Comparison of ENCODE assay signal across 13 mouse cellular contexts in genomic region chr3:31263535-31263934, GRCm38 (mm10). TPM values are rescaled to one million over a fixed set of nuclear protein-coding genes. Genes with fewer than 3 reads are reported as not detected.
DNase-seq lines count a peak whose midpoint lies in the region; ATAC-seq lines count a peak whose summit lies in the region.
"Had no signal": no experiment of that assay in that cellular context is flagged by ENCODE, and none has a peak within 500 bp of the region (broad histone marks: within the 10 kb centered on the region; RNA-seq: fewer than 3 reads in every experiment).

No protein-coding gene starts in this region.

- DNase-seq in frontal cortex, adult 2 months (ENCODE audit: extremely low spot score in 1 of 2, low spot score in 1 of 2) = peak; percentile 38 to 71
- DNase-seq in frontal cortex, postnatal 14 days (ENCODE audit: low spot score in 2 of 2) = no peak
- DNase-seq in lung, postnatal 25 days (ENCODE audit: low spot score) = peak; percentile 22
- DNase-seq in lung, postnatal 10 days = no peak
- peak; percentile 71 to 84 for DNase-seq in cerebellum, adult 18-20 months
- peak; percentile 38 to 64 for DNase-seq in right cerebral cortex, postnatal 10 days (ENCODE audit: low spot score in 2 of 2)
- no peak for DNase-seq in urinary bladder, postnatal 36 days (ENCODE audit: low spot score in 2 of 2)
- DNase-seq: adrenal gland, adult 8-10 months; heart, postnatal 4 days; kidney, postnatal 10 days had no signal

- ATAC-seq in erythroblast, adult 5-6 weeks (replicated peaks; ENCODE audit: low FRiP score, poor library complexity, severe bottlenecking) = no peak
- ATAC-seq: intestine, postnatal 0 days had no signal

RNA-seq across cellular contexts. Expression of gene Slc7a14, which starts 46.6 kb away (rescaled TPM):
- 13.5 and 16.7 TPM in 2 replicates for polyA plus RNA-seq in frontal cortex, adult 2 months (2012; rRNA removed)
- total RNA-seq in erythroblast, adult 5-6 weeks (2015; ENCODE audit: low replicate concordance) = not detected in 2 replicates
- total RNA-seq in erythroblast, adult 5-6 weeks (2017; ENCODE audit: low replicate concordance) = under 0.01 TPM in 1 of 2 replicates, not detected in the other
- polyA plus RNA-seq: myocyte had no signal

Comparison
In these comparisons a context has a peak if more than half of its experiments do, and no peak if none do; other contexts are left out.
1. DNase-seq: peak in frontal cortex, adult 2 months (2 of 2), lung, postnatal 25 days (single experiment), cerebellum, adult 18-20 months (2 of 2) and right cerebral cortex, postnatal 10 days (2 of 2); none in frontal cortex, postnatal 14 days (0 of 2), lung, postnatal 10 days (single experiment) and urinary bladder, postnatal 36 days (0 of 2).